Mouse (Mus musculus): ENCODE results near the gene 4931422A03Rik. TPM values are rescaled to one million over a fixed set of nuclear protein-coding genes. Genes with fewer than 3 reads are reported as not detected.

Gene 4931422A03Rik
- polyA plus RNA-seq, 1 experiment from 2014 or later, result 2.0 TPM

DNA sequence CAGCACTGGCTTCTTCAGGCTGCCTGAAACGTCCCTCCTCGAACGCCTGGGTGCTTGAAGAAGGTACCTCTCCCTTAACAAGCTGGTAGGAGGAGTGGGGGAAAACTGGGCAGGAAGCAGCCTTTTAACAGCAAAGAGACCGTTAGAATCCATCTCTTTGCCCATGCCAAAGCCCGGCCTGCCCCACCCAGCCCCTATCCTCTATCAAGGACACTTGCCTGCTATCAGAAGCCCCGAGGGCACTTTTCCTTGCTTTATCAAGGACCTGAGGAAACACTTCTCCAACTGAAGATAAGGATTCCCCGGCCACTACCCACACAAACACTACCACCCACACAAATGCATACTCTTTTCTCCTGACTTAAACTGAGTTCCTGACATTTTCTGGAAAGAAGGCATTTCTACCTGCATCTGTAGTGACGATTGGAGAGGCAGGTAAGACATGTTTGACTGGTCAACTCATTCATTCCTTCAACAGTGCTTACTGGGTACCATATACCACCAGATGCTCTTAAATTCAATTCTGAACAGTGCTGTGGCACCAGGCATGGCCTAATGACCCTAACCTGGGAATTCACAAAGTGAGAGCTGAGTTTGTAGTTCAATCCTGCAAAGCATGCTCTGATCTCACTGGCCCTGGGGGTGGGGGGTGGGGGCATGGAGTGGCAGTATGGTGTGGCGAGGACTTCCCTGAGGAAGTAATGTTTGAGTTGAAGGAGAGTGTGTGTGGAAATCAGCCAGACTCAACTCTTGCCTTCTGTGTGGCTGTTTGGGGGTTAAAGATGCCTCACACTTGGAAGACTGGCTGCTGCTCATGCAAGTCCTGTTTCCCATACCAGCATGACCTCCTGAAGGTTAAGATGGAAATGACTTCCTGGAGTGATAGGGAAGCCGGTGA lies 70.3 kb downstream of the 4931422A03Rik start, which contains the start of gene Lmo2:
TSS of gene Lmo2 (plus strand) at position 338 of the 898 bp plus-strand sequence.
- no peaks in the 10 kb centered on the region for H3K9me3 ChIP-seq
- no peaks in the 10 kb centered on the region for H3K36me3 ChIP-seq
- no peaks in the 10 kb centered on the region for H3K4me1 ChIP-seq (replicated peaks)
- no peak within 1 kb of the TSS for H3K4me3 ChIP-seq
- H3K27ac ChIP-seq, result no peak within 1 kb of the TSS
- no peaks in the 10 kb centered on the region; the same call in 1 of the 2 replicates for H3K27me3 ChIP-seq (ENCODE audit: insufficient read depth, poor library complexity, severe bottlenecking)
- no peak for DNase-seq (ENCODE audit: low spot score)
- WGBS, result 74% methylated on average over 10 of the region's 10 CpGs

DNA sequence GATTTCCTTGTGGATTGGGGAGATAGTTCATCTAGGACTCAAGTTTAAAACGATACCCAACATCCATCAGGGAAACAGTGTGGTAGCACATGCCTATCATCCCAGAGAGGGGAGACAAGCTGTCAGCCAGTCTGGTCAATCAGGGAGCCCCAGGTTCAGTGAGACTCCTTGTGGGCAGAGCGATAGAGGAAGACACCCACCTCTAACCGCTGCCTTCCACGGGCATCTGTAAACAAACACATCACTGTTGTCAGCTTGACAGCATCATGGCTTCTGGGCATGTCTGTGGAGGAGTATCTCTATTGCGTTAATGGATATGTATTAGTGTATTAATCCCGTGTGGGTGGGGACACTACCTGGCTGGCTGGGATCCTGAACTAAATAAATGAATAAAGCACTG lies 71.3 kb downstream of the 4931422A03Rik start:
- H3K4me3 ChIP-seq, result no peak overlapping the region
- H3K27ac ChIP-seq, result no peak overlapping the region
- no peaks in the 10 kb centered on the region for H3K27me3 ChIP-seq (ENCODE audit: insufficient read depth, poor library complexity, severe bottlenecking)
- 89% methylated on average over 6 of the region's 6 CpGs for WGBS
- H3K36me3 ChIP-seq, result no peaks in the 10 kb centered on the region
- DNase-seq (ENCODE audit: low spot score), result no peak
- H3K4me1 ChIP-seq (replicated peaks), result no peaks in the 10 kb centered on the region
- no peaks in the 10 kb centered on the region for H3K9me3 ChIP-seq

DNA sequence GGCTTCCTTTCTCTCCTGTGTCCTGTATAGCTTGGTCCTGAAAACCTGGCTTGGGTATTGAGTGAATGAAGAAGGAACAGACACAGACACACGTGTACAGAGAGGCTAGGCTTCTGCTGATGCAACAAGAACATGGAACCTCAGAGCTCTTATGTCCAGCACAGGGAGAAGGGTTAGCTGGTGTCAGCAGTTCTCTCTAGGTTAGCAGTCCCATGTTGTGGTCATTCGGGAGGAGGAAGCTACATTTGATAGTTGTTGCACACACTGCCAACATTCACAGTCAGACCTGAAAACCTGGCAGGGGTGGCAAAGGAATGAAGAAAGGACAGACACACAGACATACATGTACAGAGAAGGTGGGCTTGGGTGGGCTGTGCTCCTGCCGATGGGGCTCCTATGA lies 72.4 kb downstream of the 4931422A03Rik start:
- no peak overlapping the region for H3K27ac ChIP-seq

DNA sequence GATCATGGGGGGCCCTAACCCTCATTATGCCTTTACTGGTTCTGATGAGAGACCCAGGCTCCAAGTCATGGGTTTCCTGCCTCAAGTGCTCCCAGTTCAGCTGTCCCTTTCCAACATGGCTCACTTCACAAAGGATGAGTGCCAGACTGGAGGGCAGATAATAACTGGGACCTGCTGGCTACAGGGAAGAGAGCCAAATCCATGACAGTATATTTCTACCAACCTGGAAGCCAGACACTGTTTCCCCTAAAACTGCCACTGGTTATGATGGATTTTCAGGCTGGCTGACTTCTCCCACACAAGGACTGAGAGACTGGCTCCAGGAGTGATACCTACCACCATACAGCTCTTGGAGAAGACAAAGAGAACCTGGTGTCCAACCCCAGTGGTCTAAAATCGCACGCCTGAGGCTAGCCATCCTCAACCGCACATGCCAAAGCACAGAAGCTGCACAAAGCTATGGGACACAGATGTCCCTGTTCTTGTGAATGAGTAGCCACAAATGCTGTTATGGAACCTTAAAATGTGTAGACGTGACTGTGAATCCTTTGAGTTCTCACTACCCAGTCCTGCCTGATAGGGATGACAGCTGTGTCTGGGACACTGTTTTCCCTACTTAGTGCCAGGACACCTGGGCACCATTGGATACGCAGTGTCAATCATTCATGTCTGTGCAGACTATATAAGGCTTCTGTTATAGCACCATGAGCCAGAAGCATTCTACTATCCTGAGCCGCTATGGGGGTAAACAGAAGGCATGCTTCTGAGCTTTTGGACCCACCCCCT lies 74.9 kb downstream of the 4931422A03Rik start:
- no peaks in the 10 kb centered on the region for H3K36me3 ChIP-seq
- WGBS, result 90% methylated on average over 6 of the region's 6 CpGs

More for the DNA sequence above, 72.4 kb downstream of the 4931422A03Rik start:
- no peak overlapping the region for H3K4me3 ChIP-seq
- H3K4me1 ChIP-seq (replicated peaks), result no peaks in the 10 kb centered on the region
- no peak for DNase-seq (ENCODE audit: low spot score)
- H3K27me3 ChIP-seq (ENCODE audit: insufficient read depth, poor library complexity, severe bottlenecking), result no peaks in the 10 kb centered on the region
- H3K9me3 ChIP-seq, result no peaks in the 10 kb centered on the region
- no peaks in the 10 kb centered on the region for H3K36me3 ChIP-seq
- WGBS, result 79% methylated on average over 3 of the region's 3 CpGs

DNA sequence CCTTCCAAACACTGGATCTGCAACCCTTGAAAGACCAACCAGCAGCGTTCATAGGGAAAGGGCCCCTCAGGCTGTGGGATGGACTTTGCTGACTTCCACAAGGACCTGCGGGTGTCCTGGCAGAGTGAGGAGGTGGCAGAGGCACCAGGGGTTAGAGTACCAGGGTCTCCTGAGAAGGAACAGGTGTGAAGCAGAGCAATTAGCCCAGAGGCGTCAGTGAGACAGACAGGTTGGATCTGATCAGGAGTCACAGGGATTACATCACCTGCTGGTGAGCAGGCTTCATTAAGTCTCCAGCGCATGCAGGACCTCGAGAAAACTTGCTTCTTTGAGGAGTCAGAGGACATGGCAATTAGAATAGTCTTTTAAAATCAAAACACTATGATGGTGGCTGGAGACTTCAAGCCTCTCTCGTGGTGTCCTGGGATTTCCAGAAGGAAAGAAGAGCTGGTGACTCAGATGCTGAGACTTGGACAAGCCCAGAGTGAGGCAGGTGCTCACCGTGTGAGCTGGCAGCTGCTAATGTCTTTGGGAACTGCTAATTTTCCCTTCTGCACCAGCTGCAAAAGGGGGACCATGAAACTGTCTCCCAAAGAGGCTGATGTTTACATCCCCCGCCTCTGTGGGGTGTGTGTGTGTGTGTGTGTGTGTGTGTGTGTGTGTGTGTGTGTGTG lies 80.0 kb downstream of the 4931422A03Rik start:
- H3K9me3 ChIP-seq, result no peaks in the 10 kb centered on the region
- 0 out of 2 replicates have a peak, but pooled peaks cover 3% of the 10 kb centered on the region for H3K27me3 ChIP-seq (ENCODE audit: insufficient read depth, poor library complexity, severe bottlenecking)
- no peaks in the 10 kb centered on the region for H3K36me3 ChIP-seq
- H3K4me1 ChIP-seq (replicated peaks), result 0 out of 2 replicates have a peak, but pooled peaks cover 3% of the 10 kb centered on the region
- H3K27ac ChIP-seq, result no peak overlapping the region
- H3K4me3 ChIP-seq, result no peak overlapping the region
- WGBS, result 71% methylated on average over 8 of the region's 8 CpGs
- DNase-seq (ENCODE audit: low spot score), result no peak

More for the DNA sequence above, 74.9 kb downstream of the 4931422A03Rik start:
- Histone ChIP-seq H3K27ac (no peak overlapping the region), H3K27me3 (ENCODE audit: insufficient read depth, poor library complexity, severe bottlenecking) (no peaks in the 10 kb centered on the region), H3K4me1 (replicated peaks) (0 out of 2 replicates have a peak, but pooled peaks cover 2% of the 10 kb centered on the region), H3K9me3 (no peaks in the 10 kb centered on the region), H3K4me3 (no peak overlapping the region)
- no peak for DNase-seq (ENCODE audit: low spot score)

DNA sequence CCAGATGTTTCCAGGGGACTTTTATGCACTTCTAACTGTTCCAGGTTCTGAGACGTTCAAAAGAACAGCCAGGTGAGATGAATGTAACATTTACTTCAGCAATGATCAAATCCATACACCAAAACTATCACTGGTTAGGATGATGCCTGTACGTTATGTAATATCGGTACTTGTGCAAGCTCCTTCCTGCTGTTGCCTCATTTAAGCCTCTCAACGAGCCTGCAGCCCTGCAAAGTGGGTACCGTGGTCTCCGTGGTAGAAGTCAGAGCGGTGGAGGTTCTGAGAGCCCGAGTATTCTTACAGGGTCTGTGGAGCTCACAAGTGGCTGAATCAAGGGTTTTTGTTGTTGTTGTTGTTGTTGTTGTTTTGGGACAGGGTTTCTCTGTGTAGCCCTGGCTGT lies 81.3 kb downstream of the 4931422A03Rik start:
- Histone ChIP-seq H3K36me3 (no peaks in the 10 kb centered on the region), H3K27ac (no peak overlapping the region), H3K9me3 (no peaks in the 10 kb centered on the region), H3K4me1 (replicated peaks) (0 out of 2 replicates have a peak, but pooled peaks cover 3% of the 10 kb centered on the region), H3K27me3 (ENCODE audit: insufficient read depth, poor library complexity, severe bottlenecking) (0 out of 2 replicates have a peak, but pooled peaks cover 3% of the 10 kb centered on the region), H3K4me3 (no peak overlapping the region)
- WGBS, result 89% methylated on average over 8 of the region's 8 CpGs
- no peak for DNase-seq (ENCODE audit: low spot score)

DNA sequence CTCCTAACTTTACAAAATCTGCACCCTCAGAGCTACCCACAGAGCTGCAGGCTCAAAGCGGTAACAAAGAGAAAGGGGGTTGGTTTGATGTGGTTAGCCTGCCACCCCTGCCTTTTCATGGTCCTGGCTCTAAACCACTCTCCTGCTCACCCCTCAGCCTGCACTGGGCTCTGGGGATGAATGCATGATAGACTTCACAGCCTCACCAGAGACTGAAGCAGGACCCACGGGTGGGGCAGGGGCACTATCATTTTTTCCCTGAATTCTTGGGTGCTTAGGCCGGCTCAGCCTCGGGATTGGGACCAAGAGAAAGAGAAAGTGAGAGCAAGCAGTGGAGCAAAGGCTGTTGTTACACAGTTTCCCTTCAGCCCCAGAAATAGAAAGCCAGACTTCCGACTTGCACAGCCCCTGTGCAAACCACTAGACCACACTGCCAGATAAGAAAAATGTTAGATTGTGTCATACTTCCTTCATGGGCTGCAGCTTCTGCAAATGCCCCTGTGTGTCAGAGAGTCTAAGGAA lies 82.5 kb downstream of the 4931422A03Rik start:
- 0 out of 2 replicates have a peak, but pooled peaks cover 3% of the 10 kb centered on the region for H3K4me1 ChIP-seq (replicated peaks)
- DNase-seq (ENCODE audit: low spot score), result no peak
- no peaks in the 10 kb centered on the region for H3K9me3 ChIP-seq
- WGBS, result 82% methylated on average over 5 of the region's 5 CpGs
- H3K4me3 ChIP-seq, result no peak overlapping the region
- 0 out of 2 replicates have a peak, but pooled peaks cover 3% of the 10 kb centered on the region for H3K27me3 ChIP-seq (ENCODE audit: insufficient read depth, poor library complexity, severe bottlenecking)
- no peak overlapping the region for H3K27ac ChIP-seq
- no peaks in the 10 kb centered on the region for H3K36me3 ChIP-seq

DNA sequence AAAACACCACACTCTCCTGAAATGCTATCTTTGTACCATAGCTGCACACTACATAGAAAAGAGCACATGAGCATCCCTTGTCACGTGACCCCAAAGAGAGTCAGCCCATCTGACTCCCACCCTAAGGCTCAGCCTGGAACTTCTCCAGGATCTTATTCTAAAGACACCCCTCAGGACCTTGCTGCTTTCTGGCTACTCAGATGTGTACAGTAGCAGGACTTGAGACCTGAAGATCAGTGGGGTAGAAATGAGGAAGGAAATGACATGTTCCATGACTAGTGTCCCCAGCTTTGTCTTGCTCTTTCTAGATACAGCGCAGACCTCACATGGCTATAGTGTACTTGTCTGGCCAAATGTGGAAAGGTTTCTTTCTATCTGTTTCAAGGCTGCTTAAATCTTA lies 83.3 kb downstream of the 4931422A03Rik start:
- 91% methylated on average over 2 of the region's 2 CpGs for WGBS

DNA sequence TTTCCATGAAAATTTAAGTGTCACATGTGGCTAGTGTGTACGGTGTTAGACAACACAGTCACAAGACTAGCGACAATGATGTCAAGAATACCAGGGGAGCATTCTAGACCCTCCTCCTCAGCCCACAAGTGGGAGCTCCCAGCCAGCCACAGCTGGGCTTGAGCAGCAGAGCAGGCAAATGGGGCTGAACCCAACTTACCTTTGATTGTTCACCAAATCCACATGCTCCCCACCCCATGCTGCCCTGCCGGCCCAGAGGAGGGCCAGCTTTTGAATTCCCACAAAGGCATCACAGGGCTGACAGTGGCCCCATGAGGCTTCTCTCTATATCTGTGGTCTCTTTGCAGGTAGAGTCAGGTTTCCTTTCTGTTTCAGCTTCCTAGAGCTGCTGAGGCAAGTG lies 87.1 kb downstream of the 4931422A03Rik start:
- no peaks in the 10 kb centered on the region for H3K36me3 ChIP-seq
- no peak overlapping the region for H3K27ac ChIP-seq
- H3K4me3 ChIP-seq, result no peak overlapping the region
- 58% methylated on average over 3 of the region's 3 CpGs for WGBS
- H3K27me3 ChIP-seq (ENCODE audit: insufficient read depth, poor library complexity, severe bottlenecking), result no peaks in the 10 kb centered on the region
- peaks cover 7% of the 10 kb centered on the region for H3K4me1 ChIP-seq (replicated peaks)
- H3K9me3 ChIP-seq, result no peaks in the 10 kb centered on the region
- no peak for DNase-seq (ENCODE audit: low spot score)

More for the DNA sequence above, 83.3 kb downstream of the 4931422A03Rik start:
- Histone ChIP-seq H3K36me3 (no peaks in the 10 kb centered on the region), H3K4me1 (replicated peaks) (0 out of 2 replicates have a peak, but pooled peaks cover 3% of the 10 kb centered on the region), H3K4me3 (no peak overlapping the region), H3K9me3 (no peaks in the 10 kb centered on the region), H3K27me3 (ENCODE audit: insufficient read depth, poor library complexity, severe bottlenecking) (0 out of 2 replicates have a peak, but pooled peaks cover 3% of the 10 kb centered on the region), H3K27ac (no peak overlapping the region)
- DNase-seq (ENCODE audit: low spot score), result no peak

DNA sequence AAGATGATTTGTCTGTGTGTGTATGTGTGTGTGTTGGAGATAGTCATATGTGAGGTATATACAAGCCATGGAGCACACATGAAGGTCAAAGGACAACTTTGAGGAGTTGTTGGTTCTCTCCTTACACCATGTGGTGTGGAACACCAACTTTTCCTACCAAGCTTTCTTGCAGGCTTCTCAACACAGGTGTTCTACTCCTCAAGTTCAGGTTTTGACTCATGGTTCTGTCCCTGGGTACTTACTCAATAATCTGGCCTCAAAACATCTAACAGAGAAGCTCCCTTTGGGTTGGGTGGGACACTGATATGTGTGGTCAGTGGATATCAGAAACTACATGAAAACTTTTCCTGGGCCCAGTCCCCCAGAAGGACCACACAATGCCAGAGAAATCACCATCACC lies 89.2 kb downstream of the 4931422A03Rik start:
- DNase-seq (ENCODE audit: low spot score), result no peak
- H3K27me3 ChIP-seq (ENCODE audit: insufficient read depth, poor library complexity, severe bottlenecking), result no peaks in the 10 kb centered on the region
- no peak overlapping the region for H3K27ac ChIP-seq
- H3K4me1 ChIP-seq (replicated peaks), result peaks cover 16% of the 10 kb centered on the region
- H3K36me3 ChIP-seq, result no peaks in the 10 kb centered on the region
- H3K4me3 ChIP-seq, result no peak overlapping the region
- H3K9me3 ChIP-seq, result no peaks in the 10 kb centered on the region

DNA sequence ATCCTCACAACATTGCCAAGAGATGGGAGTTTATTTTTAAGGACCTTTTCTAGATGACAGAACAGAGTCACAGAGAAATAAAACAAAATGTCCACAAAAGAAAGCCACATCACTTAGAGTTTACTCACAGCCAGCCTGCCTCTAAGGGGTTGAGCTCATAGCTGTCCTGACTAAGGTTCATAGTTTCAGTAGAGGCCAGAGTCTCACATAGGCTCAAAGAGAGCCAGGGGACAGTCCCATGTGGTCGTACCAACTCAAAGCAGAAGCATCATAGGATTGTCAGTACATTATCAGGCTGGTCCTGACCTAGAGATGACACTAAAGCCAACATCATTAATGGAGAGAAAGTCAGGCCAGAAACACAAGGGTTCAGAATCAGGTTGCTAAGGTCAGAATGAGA lies 89.6 kb downstream of the 4931422A03Rik start:
- no peaks in the 10 kb centered on the region for H3K27me3 ChIP-seq (ENCODE audit: insufficient read depth, poor library complexity, severe bottlenecking)
- H3K4me3 ChIP-seq, result no peak overlapping the region
- H3K36me3 ChIP-seq, result no peaks in the 10 kb centered on the region
- no peak overlapping the region for H3K27ac ChIP-seq
- peaks cover 17% of the 10 kb centered on the region for H3K4me1 ChIP-seq (replicated peaks)
- WGBS, result 75% methylated on average over 1 of the region's 1 CpGs
- DNase-seq (ENCODE audit: low spot score), result no peak
- H3K9me3 ChIP-seq, result no peaks in the 10 kb centered on the region

DNA sequence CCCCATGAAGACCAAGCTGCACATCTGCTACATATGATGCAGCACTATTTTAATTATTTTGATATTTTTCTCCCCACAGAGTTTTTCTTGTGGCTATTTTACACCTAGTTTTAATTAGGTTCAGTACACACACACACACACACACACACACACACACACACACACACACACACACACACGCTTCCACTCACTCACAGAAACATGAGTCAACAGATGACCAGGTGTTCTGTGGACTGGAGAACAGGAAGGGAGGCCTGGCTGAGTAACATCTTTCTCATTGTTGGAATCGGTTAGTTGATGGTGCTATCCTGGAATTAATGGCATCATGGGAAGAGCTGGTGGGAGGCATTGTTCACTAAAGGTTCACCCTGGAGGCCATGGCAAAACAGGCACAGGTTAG lies 90.5 kb downstream of the 4931422A03Rik start:
- no peaks in the 10 kb centered on the region for H3K36me3 ChIP-seq
- H3K4me1 ChIP-seq (replicated peaks), result peaks cover 17% of the 10 kb centered on the region
- no peak overlapping the region for H3K27ac ChIP-seq
- no peaks in the 10 kb centered on the region for H3K9me3 ChIP-seq
- DNase-seq (ENCODE audit: low spot score), result no peak
- WGBS, result 91% methylated on average over 2 of the region's 2 CpGs
- no peak overlapping the region for H3K4me3 ChIP-seq
- no peaks in the 10 kb centered on the region for H3K27me3 ChIP-seq (ENCODE audit: insufficient read depth, poor library complexity, severe bottlenecking)
